Mouse (Mus musculus): ENCODE data around the gene Sat2.
A peak's percentile ranks its signal among the peaks of the same experiment; 100 is the strongest.

The Sat2 gene

DNA sequence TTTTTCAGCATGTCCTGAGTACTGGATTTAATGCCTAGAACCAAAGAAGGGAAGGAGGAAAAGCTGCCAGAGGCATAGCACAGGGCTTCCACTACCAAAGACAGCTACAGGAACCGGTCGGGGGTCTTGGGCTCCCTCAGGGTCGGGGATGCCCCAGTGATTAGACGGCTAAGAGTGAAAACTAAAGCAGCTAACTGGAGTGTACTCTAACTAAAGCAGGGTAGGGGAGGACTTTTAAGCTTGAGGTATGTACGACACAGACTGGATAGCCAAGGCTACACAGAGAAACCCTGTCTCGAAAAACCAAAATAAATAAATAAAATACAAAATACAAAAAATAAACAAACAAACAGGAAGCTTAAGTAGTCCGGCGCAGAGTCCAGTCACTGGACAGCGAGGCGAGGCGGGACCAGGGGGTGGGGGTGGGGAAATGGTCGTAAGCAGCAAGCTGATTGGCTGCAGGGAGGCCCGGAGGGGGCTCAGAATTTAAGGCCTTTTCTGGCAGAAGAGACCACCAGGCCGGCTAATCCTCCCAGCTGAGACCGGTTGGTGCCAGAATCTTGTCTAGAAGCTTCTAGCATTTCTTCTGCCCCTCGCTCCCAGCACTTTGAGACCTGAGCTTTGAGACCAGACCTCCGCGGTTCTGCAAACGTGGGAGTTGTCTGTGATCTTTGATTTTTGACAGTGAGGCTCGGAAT, at the start of gene Sat2:
Gene Sat2, plus strand, starts transcription at position 454 of the 698 bp plus-strand sequence.
- DNase-seq (ENCODE audit: low read depth, low spot score) = no peak

DNA sequence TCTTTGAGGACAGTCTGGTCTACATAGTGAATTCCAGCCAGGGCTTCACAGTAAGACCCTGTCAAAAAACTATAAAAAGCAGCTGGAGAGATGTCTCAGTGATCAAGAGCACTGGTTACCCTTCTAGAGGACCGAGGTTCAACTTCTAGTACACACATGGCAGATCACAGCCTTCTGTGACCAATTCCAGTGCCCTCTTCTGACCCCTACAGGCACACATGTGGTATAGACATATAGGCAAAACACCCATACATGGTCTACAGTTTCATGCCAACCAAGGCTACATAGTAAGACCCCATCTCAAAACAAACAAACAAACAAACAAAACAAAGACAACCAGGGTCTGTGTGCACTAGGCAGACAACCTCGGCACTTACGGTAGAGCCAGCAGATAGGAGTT, 46.6 kb upstream of the Sat2 start:
- DNase-seq (ENCODE audit: low read depth, low spot score) = no peak

DNA sequence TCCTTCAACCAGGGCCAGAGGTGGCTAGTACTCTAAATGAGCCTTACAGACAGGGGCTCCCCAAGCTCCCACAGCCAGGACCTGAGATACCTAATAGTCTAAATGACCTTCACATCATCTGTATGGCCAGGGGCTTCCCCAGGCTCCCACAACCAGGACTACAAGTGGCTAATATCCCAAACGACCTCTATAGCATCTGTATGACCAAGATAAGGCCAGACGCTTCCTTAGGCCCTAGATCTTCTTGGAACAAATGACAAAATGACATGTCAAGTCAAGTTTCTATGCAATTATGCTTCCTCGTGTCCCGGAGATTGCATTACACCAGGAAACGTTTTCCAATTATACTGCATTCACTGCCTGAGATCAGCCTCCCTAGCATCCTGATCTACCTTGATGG, 45.5 kb upstream of the Sat2 start:
- DNase-seq (ENCODE audit: low read depth, low spot score) = no peak

DNA sequence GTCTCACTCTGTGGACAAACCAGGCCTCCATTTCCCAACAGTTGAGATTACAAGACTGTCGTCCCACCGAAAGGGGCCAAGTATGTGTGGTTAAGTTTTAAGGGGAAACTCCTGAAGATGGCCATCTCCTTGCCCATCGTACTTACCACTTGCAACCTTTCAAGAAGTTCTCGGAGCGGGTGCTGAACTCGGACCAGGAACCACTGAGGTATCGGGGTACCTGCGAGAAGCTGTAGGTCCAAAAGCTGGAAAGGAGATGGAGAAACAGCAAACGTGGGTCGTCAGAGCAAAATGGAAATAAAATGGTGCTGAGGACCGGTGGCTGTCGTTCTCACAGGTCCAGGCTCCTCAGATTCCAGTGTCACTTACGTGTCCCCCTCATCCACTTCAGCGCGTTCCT, 43.5 kb upstream of the Sat2 start:
- DNase-seq (ENCODE audit: low read depth, low spot score) = no peak

DNA sequence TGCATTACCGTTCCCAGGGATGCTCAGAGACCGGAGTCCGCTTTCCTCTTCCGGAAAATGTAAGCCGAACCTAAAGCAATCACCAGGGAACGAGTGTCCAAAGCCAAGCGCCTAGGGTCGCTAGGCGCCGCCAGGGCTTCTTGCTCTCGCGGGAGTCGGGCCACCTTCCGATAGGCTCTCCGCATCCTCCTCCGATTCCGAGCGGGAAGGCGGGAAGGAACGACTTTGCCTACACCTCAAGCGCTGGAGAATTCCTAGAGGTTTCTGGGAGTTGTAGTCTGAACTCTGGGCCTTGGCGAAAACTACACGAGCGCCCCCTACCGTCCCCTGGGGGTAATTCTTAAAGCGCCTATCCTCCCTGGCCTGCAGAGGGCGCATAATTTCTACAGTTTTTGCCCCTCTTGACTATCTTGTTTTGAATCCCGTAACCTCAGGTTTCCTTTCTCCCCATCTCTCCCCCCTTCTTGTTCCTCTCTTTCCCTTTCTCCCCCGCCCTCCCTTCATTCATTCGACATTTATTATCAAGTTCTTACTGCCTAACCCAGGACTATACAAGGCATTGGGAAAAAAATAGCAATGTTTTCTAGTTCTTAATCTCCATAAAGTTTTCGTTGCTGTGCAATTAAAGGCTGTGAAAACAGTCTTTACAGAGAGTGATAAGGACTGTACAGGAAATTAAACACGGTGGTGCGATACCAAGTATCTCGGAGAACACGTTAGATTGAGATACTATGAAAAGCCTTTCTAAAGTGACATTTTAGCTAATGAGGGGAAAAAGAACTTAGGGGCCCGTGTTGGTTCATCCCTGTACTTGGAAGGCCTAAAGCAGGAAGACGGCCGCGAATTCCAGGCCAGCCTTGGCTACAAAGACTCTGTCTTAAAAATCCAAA, 42.5 kb upstream of the Sat2 start:
- peak; percentile 97 for DNase-seq (ENCODE audit: low read depth, low spot score)

DNA sequence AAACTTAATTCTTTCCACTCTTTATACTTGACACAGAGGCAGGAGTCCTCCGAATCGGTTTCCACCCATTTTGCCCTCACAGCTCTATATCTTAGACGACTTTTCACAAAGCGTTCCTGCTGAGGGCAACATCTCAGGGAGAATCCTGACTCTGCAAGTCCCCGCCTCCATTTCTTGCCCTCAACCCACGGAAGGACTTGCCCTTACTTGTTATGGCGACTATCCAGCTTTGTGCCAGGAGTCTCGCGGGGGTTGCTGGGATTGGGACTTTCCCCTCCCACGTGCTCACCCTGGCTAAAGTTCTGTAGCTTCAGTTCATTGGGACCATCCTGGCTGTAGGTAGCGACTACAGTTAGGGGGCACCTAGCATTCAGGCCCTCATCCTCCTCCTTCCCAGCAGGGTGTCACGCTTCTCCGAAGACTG, 41.7 kb upstream of the Sat2 start, which contains the start of the genes Wrap53 and Trp53:
Gene Wrap53, minus strand, starts transcription at position 165 of the 424 bp plus-strand sequence.
Gene Trp53, plus strand, starts transcription at position 269 of the 424 bp plus-strand sequence.
- DNase-seq (ENCODE audit: low read depth, low spot score) = peak; percentile 84

DNA sequence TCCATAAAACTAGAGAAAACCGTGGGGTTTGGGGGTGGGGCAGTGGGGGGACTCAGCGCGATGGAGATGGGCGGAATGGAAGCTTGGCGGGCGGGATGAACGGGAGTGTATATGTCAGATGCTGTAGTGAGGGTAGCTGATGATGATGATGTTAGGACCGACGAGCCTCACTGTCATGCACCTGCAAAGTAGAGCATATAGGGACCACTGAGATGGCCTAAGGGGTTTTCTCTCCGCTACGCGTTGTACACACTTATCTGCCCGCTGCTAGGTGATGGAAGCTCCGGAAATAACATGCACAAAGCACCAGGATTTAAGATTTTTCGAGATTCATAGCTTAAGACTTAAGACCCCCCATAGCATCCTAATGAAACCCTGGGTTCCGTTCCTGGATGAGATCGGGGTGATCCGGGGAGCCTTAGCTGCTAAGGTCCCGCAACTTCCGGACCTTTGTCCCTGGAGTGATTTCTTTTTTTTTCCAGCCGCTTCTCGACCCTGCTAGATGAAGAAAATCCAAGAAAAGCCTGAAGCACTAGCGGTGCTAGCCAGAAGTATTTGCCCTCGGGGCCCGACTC, 41.2 kb upstream of the Sat2 start:
- no peak for DNase-seq (ENCODE audit: low read depth, low spot score)

DNA sequence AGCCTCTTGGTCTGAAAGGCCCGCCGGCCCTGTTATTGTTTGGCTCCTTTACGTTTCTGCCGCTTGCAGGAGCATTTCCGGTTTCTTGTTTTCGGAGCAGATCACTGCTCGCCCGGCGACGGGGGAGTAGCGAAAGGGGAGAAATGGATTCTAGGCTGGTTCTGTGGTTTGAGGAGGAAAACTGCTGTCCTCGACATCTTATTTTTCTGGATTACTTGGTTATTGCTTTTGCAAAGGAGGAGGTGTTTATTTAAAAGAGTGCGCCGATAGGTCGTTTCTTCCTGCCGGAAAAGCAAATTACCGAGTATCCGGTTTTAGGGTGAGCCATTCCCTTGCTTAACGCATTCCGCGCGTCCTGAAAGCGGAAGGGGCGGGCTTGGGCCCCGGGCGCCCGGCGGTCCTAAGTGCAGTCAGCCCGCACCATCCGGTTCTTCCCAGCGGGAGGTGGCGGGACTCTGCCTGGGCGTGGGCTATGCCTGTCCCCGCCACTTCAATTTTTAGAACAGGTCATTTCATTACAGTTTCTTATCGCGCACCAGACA, 40.6 kb upstream of the Sat2 start:
- DNase-seq (ENCODE audit: low read depth, low spot score) = peak; percentile 84

DNA sequence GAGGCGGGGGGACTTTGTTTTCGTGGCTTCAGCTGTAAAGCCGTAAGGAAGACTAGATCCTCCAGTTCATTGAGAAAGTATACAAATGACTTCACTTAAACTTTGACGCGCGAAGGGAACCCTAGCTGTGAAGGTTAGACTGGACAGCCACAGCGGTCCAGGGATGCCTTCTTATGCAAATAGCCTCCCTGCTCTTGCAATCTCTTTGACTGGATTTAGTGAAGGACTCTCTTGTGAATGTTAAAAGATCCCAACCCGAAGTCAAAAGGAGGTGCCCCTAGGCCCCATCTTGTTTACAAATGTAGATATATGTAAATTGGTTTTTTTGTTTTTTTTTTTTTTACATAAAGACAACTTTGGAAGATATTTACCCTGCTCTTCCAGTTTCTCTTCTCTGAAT, 40.0 kb upstream of the Sat2 start:
- no peak for DNase-seq (ENCODE audit: low read depth, low spot score)

DNA sequence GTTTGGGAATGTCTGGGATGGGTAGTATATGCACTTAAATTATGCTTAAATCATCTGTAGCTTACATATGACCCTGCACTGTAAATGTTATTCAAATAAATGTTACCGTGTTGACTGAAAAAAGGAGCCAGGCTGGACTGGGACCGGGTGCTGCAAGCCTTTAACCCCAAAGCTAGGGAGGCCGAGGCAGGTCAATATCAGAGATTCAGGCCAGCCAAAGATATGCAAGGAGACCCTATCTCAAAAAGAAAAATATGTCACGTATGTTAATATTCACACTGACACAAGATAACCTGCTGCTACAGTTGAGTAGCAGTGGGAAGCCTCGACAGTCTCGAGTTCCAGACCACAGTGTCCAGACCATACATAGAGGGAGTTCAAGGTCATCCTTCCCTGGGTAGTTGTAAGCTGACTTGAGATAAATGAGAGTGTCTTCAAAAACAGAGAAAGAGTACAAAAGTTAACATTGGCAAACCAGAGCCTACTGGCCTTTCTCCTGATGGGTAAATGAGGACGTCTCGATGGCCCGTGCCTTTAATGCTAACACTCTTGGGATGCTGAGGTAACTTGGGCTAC, 39.5 kb upstream of the Sat2 start:
- no peak for DNase-seq (ENCODE audit: low read depth, low spot score)

DNA sequence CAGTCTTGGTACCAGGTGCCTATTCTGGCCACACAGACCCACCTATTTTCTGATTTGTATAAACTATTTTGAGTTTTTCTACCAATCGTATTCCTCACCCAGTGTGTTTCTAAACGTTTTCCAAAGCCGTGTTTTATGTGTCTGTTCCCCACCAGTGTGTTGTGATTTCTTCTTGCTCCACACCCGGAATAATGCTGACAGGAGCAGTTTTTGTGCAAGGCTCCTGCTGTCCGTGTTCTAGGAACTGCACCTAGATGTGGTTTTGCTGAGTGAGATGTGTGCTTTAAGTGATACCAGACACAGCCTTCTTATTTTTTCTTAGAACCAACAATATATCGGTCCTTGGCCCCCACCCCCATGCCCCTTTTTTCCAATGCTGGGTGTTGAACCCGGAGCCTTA, 37.8 kb upstream of the Sat2 start:
- DNase-seq (ENCODE audit: low read depth, low spot score) = no peak

DNA sequence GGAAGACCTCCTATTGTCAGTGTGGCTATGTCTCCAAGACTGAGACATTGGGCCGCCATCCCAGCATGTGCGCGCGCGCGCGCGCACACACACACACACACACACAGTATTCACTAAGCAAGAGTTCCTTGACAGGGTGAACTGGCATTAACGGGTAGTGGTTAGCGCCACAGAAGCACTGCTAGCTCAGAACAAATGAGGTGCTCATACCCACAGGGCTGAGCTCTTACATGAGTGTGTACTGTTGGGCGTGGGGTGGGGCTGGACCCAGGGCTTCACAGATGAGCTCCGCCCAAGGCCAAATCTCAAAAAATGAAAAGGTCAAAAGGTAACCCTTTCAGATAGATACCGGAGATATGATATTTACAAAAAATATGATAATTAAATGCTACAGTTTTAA, 36.9 kb upstream of the Sat2 start:
- DNase-seq (ENCODE audit: low read depth, low spot score) = no peak

DNA sequence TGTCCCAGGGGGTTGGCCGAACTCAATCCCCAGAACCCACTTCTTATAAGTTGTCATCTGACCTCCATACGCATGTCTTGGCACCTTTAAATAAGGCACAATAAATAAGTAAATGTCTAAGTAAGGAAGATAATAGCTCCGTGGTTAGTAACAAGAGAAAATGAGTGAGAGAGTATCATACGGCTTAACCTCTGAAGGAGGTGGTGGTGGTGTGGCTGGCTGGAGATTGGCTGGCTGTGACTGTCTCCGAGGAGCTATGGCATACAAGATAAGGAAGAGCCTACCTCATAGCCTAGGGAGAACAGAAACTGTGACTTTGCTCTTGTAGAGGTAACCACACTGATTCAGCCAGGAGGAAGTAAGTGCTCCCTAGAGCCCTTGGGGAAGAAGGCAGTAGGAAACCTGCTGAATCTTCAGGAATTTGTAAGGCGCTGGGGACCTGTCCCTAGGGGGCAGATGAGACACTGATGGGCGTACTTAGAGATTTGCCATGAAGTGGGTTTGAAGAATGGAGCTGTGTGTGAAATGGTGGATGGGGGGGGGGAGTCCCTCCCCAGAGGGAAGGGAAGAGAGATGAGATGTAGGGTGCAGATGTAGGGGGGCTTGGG, 36.0 kb upstream of the Sat2 start:
- DNase-seq (ENCODE audit: low read depth, low spot score) = no peak

DNA sequence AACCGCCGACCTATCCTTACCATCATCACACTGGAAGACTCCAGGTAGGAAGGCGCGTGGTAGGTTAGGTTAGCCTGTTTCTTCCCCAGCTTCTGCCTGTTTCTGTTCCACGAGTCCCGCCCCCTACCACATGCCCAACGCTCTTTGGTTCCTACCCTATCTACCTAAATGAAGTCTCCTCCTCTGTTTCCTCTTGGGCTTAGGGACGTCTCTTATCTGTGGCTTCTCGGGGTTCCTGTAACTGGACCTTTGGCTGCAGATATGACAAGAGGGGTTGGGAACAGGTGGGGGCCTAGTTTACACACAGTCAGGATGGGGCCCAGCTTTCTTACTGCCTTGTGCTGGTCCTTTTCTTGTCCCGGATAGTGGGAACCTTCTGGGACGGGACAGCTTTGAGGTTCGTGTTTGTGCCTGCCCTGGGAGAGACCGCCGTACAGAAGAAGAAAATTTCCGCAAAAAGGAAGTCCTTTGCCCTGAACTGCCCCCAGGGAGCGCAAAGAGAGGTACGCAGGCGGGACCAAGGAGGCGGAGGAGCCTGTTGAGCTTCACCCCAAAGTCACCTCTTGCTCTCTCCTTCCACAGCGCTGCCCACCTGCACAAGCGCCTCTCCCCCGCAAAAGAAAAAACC, 32.5 kb upstream of the Sat2 start:
- no peak for DNase-seq (ENCODE audit: low read depth, low spot score)

DNA sequence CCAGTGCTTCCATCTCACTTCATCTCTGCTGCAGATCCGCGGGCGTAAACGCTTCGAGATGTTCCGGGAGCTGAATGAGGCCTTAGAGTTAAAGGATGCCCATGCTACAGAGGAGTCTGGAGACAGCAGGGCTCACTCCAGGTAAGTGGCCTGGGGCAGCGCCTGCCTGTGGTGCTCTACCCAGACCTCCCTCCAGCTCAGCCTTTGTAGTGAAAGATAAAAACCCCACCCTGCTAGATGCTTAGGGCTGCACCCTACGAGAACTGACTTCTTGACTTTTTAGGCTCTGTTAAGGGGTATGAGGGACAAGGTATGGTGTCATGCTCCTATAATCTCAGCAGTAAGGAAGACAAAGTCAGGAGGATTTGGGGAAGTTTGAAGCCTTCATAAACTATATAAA, 31.2 kb upstream of the Sat2 start:
- DNase-seq (ENCODE audit: low read depth, low spot score) = no peak

DNA sequence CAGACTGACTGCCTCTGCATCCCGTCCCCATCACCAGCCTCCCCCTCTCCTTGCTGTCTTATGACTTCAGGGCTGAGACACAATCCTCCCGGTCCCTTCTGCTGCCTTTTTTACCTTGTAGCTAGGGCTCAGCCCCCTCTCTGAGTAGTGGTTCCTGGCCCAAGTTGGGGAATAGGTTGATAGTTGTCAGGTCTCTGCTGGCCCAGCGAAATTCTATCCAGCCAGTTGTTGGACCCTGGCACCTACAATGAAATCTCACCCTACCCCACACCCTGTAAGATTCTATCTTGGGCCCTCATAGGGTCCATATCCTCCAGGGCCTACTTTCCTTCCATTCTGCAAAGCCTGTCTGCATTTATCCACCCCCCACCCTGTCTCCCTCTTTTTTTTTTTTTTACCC, 30.4 kb upstream of the Sat2 start:
- DNase-seq (ENCODE audit: low read depth, low spot score) = no peak

DNA sequence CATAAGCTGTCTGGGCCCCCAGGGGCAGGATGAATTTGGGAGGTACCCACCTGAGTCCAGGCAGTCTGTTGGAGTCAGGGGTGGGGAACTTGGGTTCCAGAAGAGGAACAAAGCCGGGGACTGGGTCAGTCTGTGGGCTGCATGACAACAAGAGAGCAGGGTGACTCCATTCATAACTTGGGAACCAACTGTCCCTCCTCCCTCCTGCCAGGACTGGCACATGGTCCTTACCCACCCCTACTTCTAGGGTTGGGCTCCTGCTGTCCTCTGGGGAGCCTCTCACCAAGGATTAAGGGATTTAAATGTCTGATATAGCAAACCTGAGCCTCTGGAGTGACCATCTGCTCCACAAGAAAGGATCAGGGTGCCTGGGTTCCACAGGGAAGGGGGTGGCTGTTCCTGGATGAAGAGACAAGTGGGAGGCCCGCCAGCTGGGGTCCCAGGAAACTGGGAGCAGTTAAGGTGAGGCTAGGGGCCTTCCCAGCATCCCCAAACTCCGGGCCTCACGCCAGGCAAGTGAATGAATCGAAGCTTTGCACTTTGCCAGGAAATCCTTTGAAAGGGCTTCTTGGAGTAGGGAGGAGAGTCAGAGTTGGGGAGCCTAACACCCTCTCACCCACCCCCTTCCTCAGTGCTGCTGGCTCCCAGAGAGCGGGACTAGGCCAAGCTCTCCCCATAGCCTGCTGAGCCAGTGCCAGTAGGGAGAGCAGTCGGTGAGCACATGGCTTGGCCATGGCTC, 29.8 kb upstream of the Sat2 start:
- peak; percentile 84 for DNase-seq (ENCODE audit: low read depth, low spot score)

DNA sequence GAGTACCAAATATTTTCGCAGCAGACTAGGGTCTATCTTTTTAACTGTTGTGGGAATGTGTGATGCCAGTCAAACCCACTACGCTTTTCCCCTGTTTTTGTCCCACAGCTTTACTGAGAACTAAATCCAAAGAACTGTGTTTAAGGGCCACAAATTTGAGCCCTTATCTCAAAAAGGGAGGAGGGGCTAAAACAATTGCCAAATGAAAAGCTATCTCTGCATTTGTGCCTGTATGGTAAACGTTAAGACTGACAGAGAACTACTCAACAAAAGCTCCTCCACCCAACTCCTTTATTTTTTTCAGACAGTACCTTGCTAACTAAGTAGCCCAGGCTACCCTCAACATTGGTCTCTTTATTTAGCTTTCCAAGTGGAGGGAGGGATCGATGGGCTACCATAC, 29.0 kb upstream of the Sat2 start:
- DNase-seq (ENCODE audit: low read depth, low spot score) = no peak

DNA sequence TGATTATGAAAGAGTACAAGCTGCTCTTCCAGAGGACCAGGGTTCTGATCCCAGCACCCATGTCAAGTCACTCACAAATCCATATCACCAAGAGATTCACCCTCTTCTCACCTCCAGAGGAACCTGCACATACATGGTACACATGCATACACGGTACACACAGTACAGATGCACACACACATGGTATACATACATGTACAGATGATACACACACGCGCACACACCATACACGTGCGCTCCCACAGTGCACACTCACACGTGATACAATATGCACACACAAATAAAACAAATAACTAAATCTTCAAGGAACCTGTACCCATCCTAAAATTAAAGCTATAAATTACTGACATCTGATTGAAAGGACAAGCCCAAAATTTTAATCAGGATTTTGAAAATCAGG, 27.0 kb upstream of the Sat2 start:
- DNase-seq (ENCODE audit: low read depth, low spot score) = no peak

DNA sequence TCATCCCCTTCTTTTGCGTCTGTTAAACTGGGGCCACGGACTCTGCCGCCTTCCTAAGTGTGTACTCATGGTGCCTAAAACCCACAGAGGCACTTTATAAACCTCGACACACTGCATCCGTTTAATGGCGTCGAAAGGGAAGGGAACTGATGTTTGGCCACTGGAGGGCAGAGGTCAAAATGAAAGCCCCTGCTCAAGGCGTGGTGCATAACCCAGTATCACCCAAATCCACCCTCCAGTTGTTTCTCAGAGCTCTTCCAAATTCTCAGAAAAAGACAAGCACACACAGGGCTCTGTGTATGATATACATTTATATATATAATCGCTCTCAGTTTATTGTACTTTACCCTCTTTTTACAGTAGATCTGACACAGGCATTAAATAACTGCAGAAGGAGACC, 22.4 kb upstream of the Sat2 start:
- no peak for DNase-seq (ENCODE audit: low read depth, low spot score)

All from retina, postnatal 7 days (tissue).